Mouse (Mus musculus): ENCODE measurements around the gene Pgs1. TPM values are rescaled to one million over a fixed set of nuclear protein-coding genes. Genes with fewer than 3 reads are reported as not detected.
A peak's percentile ranks its signal among the peaks of the same experiment; 100 is the strongest.

The Pgs1 gene
- total RNA-seq, 2 experiments from 2014 or later, result 17.8 to 20.0 TPM

DNA sequence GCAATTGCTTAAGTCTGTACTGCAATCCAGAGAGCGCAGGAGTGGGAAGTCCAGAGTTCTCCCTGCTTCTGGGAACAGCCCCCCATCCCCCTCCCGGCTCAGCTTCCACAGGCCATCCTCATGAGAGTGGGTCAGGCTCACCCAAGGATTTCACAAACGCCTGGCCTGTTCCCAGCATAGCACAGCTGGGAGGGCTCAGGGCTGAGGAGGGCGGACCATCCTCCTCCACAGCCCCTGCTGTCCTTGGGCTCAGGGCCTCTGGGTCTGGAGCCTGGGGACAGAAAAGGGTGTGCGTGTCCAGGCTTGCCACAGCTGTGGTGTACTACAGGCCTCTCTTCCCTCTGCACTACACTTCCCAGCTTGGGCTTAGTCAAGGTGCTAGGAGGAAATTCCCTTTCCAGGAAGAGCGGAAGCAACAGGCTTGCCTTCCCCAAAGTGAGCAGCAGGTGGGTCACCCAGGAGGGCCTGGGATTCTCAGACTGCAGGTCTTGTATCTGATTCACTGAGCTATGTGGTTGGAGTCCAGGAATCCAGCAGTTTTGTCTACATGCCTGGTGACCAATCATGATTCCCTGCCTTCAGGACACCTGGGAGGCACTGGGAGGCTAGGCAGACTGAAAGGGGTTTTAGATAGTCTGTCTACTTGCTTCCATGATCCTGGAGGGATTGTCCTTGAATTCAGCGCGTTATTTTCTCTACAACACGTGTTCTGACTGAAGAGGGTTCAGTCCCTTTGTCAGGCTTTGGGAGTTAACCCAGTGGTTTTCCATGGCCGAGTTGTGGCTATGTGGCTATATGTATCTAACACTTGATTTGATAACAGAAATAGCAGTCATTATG, 23.6 kb upstream of the Pgs1 start:
- intact Hi-C loops (cut with DNase I), result loop anchor here (1.0 kb wide), 1 partner anchor 27 kb away; no protein-coding TSS in a partner anchor

GRCm38 (mm10) chr11:117963091-117963793, 22.9 kb upstream of the Pgs1 start:
- peak; percentile 100 for DNase-seq
- intact Hi-C loops (cut with DNase I), result loop anchor here (1.0 kb wide), 1 partner anchor 28 kb away; no protein-coding TSS in a partner anchor

More for the DNA sequence above, 23.6 kb upstream of the Pgs1 start:
- DNase-seq, result peak; percentile 84 to 87

DNA sequence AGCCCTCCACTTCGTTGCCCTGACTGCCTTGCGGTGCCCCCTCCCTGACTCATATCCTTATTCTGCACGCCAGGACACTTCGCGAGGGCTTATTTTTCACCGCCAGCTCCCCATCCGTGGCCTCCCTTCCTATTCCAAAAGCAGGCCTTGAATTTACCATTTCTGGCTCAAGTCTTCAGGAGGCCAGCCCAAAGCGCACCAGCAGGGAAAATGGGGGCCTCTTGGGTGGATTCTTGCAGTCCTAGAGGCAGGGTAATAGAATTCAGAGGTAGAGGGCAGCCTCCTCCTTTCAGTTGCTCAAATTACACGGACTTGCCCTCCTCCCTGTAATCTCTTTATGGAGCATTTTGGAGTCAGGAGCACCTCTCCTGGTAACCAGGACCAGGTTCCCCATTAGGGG, 22.2 kb upstream of the Pgs1 start:
- no peak for DNase-seq
- intact Hi-C loops (cut with DNase I), result loop anchor here (1.0 kb wide), 1 partner anchor 29 kb away; no protein-coding TSS in a partner anchor

GRCm38 (mm10) chr11:117964294-117964693, 21.8 kb upstream of the Pgs1 start:
- intact Hi-C loops (cut with DNase I), result no loop called here
- no peak for DNase-seq

DNA sequence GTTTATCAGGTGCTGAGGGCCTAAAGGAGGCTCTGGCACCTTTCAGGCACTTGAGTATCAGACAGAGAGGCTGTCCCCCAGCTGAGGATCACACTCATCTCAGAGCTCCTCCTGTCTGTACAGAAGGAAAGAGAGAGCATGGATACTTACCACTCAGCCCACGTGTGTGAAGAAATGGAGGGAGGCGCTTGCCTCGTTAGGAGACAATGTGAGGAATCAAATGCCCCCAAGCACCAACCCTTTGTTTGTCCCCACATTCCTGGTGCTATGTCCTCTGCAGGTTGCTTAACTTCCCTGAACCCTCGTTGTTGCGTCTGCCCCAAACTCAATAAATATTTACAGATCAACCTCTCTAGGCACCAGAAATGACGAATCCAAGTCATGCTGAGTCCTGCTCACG, 21.0 kb upstream of the Pgs1 start:
- intact Hi-C loops (cut with DNase I), result no loop called here

GRCm38 (mm10) chr11:117965561-117965981, 20.5 kb upstream of the Pgs1 start:
- intact Hi-C loops (cut with DNase I), result no loop called here
- no peak for DNase-seq

More for the DNA sequence above, 21.0 kb upstream of the Pgs1 start:
- no peak for DNase-seq

DNA sequence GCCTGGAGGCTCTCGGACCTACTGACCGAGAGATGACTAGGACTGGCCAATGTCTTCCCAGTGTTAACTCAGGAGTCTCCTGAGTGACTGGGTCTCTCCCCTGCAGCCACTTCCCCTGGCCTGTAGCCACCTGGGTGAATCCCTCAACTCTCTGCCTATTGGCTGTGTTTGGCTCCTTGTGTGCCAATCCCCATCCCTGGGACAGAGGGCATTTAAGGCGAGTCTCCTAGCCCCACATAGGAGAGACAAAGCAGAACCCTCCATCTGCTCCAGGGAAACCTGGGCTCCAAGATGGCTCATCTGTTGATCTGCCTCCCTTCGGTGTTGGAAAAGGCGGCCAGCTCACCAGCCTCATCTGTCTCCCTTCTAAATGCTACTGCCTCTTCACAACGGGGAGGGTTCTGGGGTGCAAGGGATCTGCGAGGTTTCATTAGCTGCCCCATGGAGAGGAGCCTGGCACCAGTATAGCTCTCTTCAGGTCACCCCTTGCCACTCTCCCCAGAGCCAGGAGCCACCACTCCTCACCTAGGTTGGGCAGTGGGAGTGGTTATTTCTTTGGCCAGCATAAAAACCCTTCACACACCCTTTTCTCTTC, 19.5 kb upstream of the Pgs1 start:
- intact Hi-C loops (cut with DNase I), result no loop called here
- no peak for DNase-seq

DNA sequence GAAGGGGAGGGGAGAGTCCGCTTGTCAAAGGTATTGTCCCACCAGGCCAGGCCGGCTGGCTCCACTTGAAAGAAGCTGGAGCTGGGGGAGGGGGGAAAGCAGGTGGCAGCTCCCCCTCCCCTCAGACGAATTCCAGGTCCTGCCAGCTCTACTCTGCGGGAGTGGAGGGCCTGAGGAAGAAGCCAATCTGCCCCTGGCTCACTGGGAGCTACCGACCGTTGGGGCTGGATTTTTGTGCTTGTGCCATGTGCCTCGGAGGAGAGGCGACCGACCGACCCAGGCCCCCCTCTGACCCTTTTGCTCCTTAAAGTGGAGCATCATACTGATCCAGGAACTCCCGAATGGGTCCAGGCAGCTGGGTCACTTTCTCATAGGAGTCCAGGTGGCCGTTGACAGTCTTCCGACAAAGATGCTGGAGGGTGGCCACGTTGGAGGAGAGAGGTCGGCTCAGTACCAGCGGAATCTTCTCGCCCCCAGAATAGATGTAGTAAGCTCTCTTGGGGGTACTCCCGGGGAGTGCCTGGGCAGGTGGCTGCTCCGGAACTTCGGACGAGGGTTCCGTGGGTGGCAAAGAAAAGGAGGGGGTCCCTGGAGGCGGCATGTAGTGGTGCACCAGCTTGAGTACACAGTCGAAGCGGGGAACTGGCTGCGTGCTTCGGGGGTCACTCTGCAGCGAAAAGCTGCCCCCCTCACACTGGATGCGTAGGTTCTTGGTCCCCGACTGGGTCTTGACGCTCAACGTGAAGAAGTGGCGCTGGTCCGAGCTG, 18.7 kb upstream of the Pgs1 start:
- no peak for DNase-seq
- intact Hi-C loops (cut with DNase I), result loop anchor here (2.0 kb wide), 2 partner anchors 35 to 97 kb away; no protein-coding TSS in a partner anchor

GRCm38 (mm10) chr11:117968016-117968671, 17.9 kb upstream of the Pgs1 start:
- DNase-seq, result peak; percentile 38 to 62
- intact Hi-C loops (cut with DNase I), result loop anchor here (2.0 kb wide), 2 partner anchors 35 to 97 kb away; no protein-coding TSS in a partner anchor

DNA sequence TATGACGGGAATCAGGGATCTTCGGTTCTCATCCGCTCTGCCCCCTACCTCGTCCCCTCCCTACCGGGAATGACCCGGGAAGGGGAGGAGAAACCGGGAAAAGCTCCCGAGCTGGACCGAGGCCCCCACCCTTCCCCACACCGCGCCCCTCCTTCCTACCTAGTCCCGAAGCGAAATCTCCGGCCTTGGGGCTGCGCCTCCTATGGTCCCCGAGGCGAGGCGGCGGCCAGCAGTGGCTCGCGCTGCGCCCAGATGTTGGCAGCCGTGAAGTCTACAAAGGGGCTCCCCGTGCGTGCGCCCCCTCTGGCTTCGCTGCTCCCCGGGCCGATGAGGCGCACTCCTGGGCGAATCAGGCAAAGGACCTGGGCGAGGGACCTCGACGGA, 17.4 kb upstream of the Pgs1 start:
- DNase-seq, result no peak

DNA sequence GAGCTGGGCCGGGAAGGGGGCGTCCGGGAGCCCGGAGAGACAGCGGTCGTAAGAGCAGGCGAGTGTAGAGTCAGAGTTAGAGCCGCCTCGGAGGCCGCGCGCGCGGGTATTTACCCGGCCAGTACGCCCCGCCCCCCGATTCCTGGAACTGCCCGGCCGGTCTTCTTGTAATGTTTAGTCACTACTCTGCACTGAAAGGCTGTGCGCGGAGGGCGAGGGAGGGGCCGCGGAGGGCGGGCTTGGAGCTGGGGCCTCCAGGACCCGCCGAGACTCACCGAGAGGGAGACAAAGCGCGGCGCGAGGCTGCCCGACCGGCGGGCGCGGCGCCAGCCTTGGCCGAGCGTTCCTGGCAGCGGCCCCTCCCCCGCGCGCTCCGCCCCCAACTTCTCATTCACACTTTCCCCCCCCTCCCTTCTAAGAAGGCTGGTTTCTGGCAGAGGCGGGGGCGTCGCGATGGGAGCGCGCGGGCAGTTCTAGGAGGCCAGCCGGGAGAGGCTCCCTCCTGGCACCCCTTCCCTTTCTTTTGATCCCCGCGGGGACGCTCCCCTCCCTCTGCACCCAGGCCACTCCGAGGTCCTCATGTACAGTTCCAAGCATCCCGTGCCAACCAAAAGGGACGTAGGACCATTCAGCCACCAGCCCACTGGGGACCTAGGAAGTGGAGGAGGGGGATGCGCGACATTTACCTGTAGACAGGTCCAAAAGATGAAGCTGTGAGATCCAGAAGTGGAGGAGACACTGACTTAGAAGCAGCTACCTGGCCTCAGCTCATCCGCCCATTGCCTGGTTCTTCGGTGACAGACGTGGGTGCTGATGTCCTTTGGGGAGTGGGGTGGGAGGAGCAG, 16.8 kb upstream of the Pgs1 start:
- peak; percentile 96 to 97 for DNase-seq
- intact Hi-C loops (cut with DNase I), result loop anchor here (2.0 kb wide), 2 partner anchors 37 to 99 kb away; no protein-coding TSS in a partner anchor

More for the DNA sequence above, 17.4 kb upstream of the Pgs1 start:
- intact Hi-C loops (cut with DNase I), result loop anchor here (2.0 kb wide), 2 partner anchors 36 to 98 kb away; no protein-coding TSS in a partner anchor

DNA sequence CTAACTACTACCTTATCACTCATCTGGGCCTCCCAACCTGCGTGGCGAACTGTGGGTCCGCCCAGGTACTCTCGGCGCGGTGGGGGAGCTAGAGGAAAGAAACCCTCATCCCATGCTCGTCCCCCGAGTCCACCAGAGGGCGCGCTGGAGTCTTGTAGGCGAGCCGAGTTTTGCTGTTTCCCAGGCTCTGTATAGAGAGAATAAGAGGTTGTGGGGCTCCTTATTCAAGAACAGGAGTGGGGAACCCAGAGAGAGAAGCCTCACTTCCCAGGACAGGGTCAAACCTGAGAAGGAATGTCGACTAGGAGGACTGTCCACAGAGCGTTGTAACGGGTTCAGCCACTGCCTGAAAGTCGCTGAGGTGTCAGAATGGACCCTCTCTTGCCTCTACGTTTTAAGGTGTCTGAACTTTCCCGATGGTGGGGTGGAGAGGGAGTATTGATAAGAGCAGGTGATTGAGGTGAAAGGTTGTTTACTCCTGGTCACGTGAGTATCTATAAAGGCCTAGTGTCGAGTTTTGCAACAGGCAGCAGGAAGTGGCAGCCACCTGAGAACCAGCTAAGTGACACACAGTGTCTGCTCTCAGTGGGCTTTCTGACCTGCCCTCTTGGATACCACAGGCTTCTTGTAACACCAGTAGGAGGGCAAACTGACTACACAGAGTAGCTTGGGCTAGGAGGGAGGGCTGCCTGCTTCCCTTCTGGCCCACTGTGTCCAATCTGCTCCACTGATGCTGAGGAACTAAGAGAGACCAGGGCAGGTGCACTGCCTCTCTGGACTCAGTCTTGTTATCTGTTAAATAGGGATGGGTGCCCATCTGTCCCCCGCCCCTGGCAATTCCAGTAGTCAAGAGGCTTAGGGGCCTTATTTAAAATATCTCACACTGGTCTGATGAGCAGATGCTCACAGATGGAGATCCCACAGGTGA, 15.9 kb upstream of the Pgs1 start, which contains the start of gene Socs3:
Gene Socs3 (minus strand): TSS at position 103 of the 928 bp plus-strand sequence.
- peak; percentile 95 to 98 for DNase-seq
- intact Hi-C loops (cut with DNase I), result loop anchor here (1.0 to 2.0 kb wide), 4 partner anchors 37 to 99 kb away; no protein-coding TSS in a partner anchor

- DNase-seq, result no peak
- intact Hi-C loops (cut with DNase I), result no loop called here
Observed at GRCm38 (mm10) chr11:117971100-117971499, 15.0 kb upstream of the Pgs1 start.

GRCm38 (mm10) chr11:117971646-117972242, 14.3 kb upstream of the Pgs1 start:
- no peak for DNase-seq
- intact Hi-C loops (cut with DNase I), result no loop called here

DNA sequence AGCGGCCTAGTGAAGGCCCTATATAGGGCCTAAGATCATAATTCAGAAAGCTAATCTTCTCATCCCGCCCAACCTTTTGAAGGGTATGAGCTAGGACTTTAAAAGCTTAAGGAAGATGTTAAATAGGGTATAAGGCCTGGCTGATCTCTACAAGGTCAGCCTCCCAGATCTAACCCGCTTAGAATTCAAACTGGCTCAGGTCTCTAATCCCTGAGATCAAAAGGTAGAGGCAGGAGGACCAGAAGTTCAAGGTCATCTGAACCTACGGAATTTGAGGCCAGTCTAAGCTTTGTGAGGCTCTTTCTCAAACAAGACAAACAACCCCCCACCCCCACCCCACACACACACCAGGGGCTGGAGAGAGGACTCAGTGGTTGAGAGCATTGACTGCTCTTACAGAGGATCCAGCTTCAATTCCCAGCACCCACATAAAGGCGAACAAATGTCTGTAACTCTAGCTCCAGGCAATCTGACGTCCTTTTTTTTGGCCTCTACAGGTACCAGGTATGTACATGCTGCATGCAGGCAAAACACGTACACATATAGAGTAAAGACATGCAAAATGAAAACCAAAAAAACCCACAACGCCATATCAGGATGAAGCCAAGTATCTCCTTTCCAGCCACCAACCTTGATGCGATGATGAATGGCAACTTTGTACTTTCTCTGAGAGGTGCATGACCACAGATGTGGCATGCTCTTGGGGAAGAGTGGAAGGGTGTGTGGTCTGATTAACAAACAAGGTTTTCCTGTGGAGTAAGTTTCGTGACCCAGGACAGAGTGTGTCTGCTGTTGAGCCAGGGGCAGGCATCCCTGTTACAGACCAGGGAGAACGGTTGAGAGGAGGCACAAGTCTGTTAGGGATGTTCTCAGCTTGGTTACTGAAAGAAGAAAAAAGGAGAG, 13.2 kb upstream of the Pgs1 start:
- DNase-seq, result no peak
- intact Hi-C loops (cut with DNase I), result no loop called here

GRCm38 (mm10) chr11:117973569-117973968, 12.5 kb upstream of the Pgs1 start:
- no peak for DNase-seq
- intact Hi-C loops (cut with DNase I), result no loop called here
